Mouse (Mus musculus): ENCODE data around the gene 2010300C02Rik. TPM values are rescaled to one million over a fixed set of nuclear protein-coding genes. Genes with fewer than 3 reads are reported as not detected.
"Not testable (repeated sequence)": the region's sequence is repeated elsewhere in the genome, so short reads cannot be mapped to it uniquely, and the experiment has no call there.

The 2010300C02Rik gene
- polyA plus RNA-seq, 1 experiment: not detected

- Histone ChIP-seq H3K27ac (replicated peaks; ENCODE audit: low read depth, low read length) (no peak overlapping the region), H3K4me3 (ENCODE audit: insufficient read depth, low read depth, low read length) (no peak overlapping the region), H3K4me1 (ENCODE audit: control insufficient read depth, insufficient read depth, insufficient read length, low read length) (peaks cover 3% of the 10 kb centered on the region; the same call in 1 of the 2 replicates)
Measured at GRCm38 (mm10) chr1:37721092-37721491, 1.2 kb upstream of the 2010300C02Rik start.

GRCm38 (mm10) chr1:37719030-37719723 lies 708 bp downstream of the 2010300C02Rik start:
- H3K4me1 ChIP-seq (ENCODE audit: control insufficient read depth, insufficient read depth, insufficient read length, low read length): peaks cover 3% of the 10 kb centered on the region; the same call in 1 of the 2 replicates
- H3K27ac ChIP-seq (replicated peaks; ENCODE audit: low read depth, low read length): no peak overlapping the region
- peak overlapping the region; percentile 57 for H3K4me3 ChIP-seq (ENCODE audit: insufficient read depth, low read depth, low read length)

GRCm38 (mm10) chr1:37718516-37718915 lies 1.4 kb downstream of the 2010300C02Rik start:
- Histone ChIP-seq H3K4me3 (ENCODE audit: insufficient read depth, low read depth, low read length) (no peak overlapping the region), H3K27ac (replicated peaks; ENCODE audit: low read depth, low read length) (no peak overlapping the region)

GRCm38 (mm10) chr1:37717415-37718195 lies 2.3 kb downstream of the 2010300C02Rik start:
- Histone ChIP-seq H3K4me3 (ENCODE audit: insufficient read depth, low read depth, low read length) (no peak overlapping the region), H3K4me1 (ENCODE audit: control insufficient read depth, insufficient read depth, insufficient read length, low read length) (peaks cover 3% of the 10 kb centered on the region; the same call in 1 of the 2 replicates), H3K27ac (replicated peaks; ENCODE audit: low read depth, low read length) (no peak overlapping the region)

More at GRCm38 (mm10) chr1:37718516-37718915, 1.4 kb downstream of the 2010300C02Rik start:
- peaks cover 3% of the 10 kb centered on the region; the same call in 1 of the 2 replicates for H3K4me1 ChIP-seq (ENCODE audit: control insufficient read depth, insufficient read depth, insufficient read length, low read length)

GRCm38 (mm10) chr1:37712357-37712737 lies 7.5 kb downstream of the 2010300C02Rik start:
- H3K4me1 ChIP-seq (ENCODE audit: control insufficient read depth, insufficient read depth, insufficient read length, low read length); H3K4me3 ChIP-seq (ENCODE audit: insufficient read depth, low read depth, low read length); H3K27ac ChIP-seq (replicated peaks; ENCODE audit: low read depth, low read length): not testable (repeated sequence)

- Histone ChIP-seq H3K4me1 (ENCODE audit: control insufficient read depth, insufficient read depth, insufficient read length, low read length) (no peaks in the 10 kb centered on the region), H3K27ac (replicated peaks; ENCODE audit: low read depth, low read length) (no peak overlapping the region), H3K4me3 (ENCODE audit: insufficient read depth, low read depth, low read length) (no peak overlapping the region)
Measured at GRCm38 (mm10) chr1:37711596-37712356, 8.1 kb downstream of the 2010300C02Rik start.

- Histone ChIP-seq H3K27ac (replicated peaks; ENCODE audit: low read depth, low read length) (no peak overlapping the region), H3K4me1 (ENCODE audit: control insufficient read depth, insufficient read depth, insufficient read length, low read length) (no peaks in the 10 kb centered on the region), H3K4me3 (ENCODE audit: insufficient read depth, low read depth, low read length) (no peak overlapping the region)
Measured at GRCm38 (mm10) chr1:37711082-37711481, 8.8 kb downstream of the 2010300C02Rik start.

- Histone ChIP-seq H3K27ac (replicated peaks; ENCODE audit: low read depth, low read length) (no peak overlapping the region), H3K4me1 (ENCODE audit: control insufficient read depth, insufficient read depth, insufficient read length, low read length) (no peaks in the 10 kb centered on the region), H3K4me3 (ENCODE audit: insufficient read depth, low read depth, low read length) (no peak overlapping the region)
Measured at GRCm38 (mm10) chr1:37709736-37710135, 10.1 kb downstream of the 2010300C02Rik start.

- H3K4me1 ChIP-seq (ENCODE audit: control insufficient read depth, insufficient read depth, insufficient read length, low read length): no peaks in the 10 kb centered on the region
Measured at GRCm38 (mm10) chr1:37708270-37708955, 11.5 kb downstream of the 2010300C02Rik start.

GRCm38 (mm10) chr1:37702326-37702725 lies 17.6 kb downstream of the 2010300C02Rik start:
- Histone ChIP-seq H3K4me1 (ENCODE audit: control insufficient read depth, insufficient read depth, insufficient read length, low read length) (no peaks in the 10 kb centered on the region), H3K4me3 (ENCODE audit: insufficient read depth, low read depth, low read length) (no peak overlapping the region), H3K27ac (replicated peaks; ENCODE audit: low read depth, low read length) (no peak overlapping the region)

More at GRCm38 (mm10) chr1:37708270-37708955, 11.5 kb downstream of the 2010300C02Rik start:
- H3K4me3 ChIP-seq (ENCODE audit: insufficient read depth, low read depth, low read length): no peak overlapping the region
- no peak overlapping the region for H3K27ac ChIP-seq (replicated peaks; ENCODE audit: low read depth, low read length)

GRCm38 (mm10) chr1:37698852-37699439 lies 20.9 kb downstream of the 2010300C02Rik start:
- H3K4me3 ChIP-seq (ENCODE audit: insufficient read depth, low read depth, low read length): no peak overlapping the region
- no peaks in the 10 kb centered on the region for H3K4me1 ChIP-seq (ENCODE audit: control insufficient read depth, insufficient read depth, insufficient read length, low read length)
- no peak overlapping the region for H3K27ac ChIP-seq (replicated peaks; ENCODE audit: low read depth, low read length)

- Histone ChIP-seq H3K27ac (replicated peaks; ENCODE audit: low read depth, low read length) (no peak overlapping the region), H3K4me1 (ENCODE audit: control insufficient read depth, insufficient read depth, insufficient read length, low read length) (no peaks in the 10 kb centered on the region), H3K4me3 (ENCODE audit: insufficient read depth, low read depth, low read length) (no peak overlapping the region)
Measured at GRCm38 (mm10) chr1:37698186-37698839, 21.6 kb downstream of the 2010300C02Rik start.

- H3K4me3 ChIP-seq (ENCODE audit: insufficient read depth, low read depth, low read length): no peak overlapping the region
- H3K4me1 ChIP-seq (ENCODE audit: control insufficient read depth, insufficient read depth, insufficient read length, low read length): no peaks in the 10 kb centered on the region
- H3K27ac ChIP-seq (replicated peaks; ENCODE audit: low read depth, low read length): no peak overlapping the region
Measured at GRCm38 (mm10) chr1:37696918-37697317, 23.0 kb downstream of the 2010300C02Rik start.

- Histone ChIP-seq H3K4me3 (ENCODE audit: insufficient read depth, low read depth, low read length) (no peak overlapping the region), H3K27ac (replicated peaks; ENCODE audit: low read depth, low read length) (no peak overlapping the region), H3K4me1 (ENCODE audit: control insufficient read depth, insufficient read depth, insufficient read length, low read length) (no peaks in the 10 kb centered on the region)
Measured at GRCm38 (mm10) chr1:37695732-37696131, 24.2 kb downstream of the 2010300C02Rik start.

All from brown adipose tissue, adult 24 weeks (tissue).